Mouse (Mus musculus): ENCODE data around the gene Atp6v0e.

- TF ChIP-seq CTCF (IDR thresholded peaks at IDR 0.05; ENCODE audit: extremely low read depth, insufficient read depth, low read length) (no peak), POLR2A (IDR thresholded peaks at IDR 0.05; ENCODE audit: extremely low read depth, insufficient read depth, low read length) (no peak)
These were observed 64.2 kb downstream of the Atp6v0e start for GRCm38 (mm10) chr17:26727110-26727755.
